Mouse (Mus musculus) embryo, embryonic 11 days (tissue): ENCODE measurements around the gene Mmachc.
A peak's percentile ranks its signal among the peaks of the same experiment; 100 is the strongest.
"Not testable (repeated sequence)": the region's sequence is repeated elsewhere in the genome, so short reads cannot be mapped to it uniquely, and the experiment has no call there.

Experiments
- DNase-seq: peaks from one replicate; pipeline ENCODE4 v3.0.0-alpha.2; 2015

Mmachc gene

DNA sequence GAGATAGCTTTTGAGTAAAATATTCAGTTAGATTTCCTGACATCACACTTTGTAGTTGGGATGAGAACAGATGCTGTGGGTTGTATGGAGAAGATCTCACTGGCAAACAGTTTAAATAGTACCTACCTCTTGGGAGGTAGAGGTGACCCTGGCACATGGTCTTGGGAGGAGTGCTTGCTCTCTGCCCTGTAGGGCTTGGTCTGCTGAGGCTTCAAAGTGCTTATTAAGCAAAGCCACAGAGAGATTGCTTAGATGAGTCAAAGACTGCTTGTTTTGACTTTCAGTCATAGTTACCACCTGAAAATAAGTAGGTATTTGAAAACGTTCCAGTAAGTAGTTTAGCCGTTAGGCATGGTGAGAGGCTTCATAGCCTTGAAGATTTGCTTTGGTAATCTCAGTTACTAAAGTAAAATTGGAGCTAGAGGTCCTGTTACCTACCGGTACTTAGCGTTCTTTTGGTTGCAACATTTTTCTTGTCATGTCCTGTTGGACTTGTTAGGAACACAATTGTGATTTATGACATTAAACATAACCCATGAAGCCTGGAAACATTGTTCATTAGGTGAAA, 18.8 kb downstream of the Mmachc start:
- DNase-seq: no peak

- no peak for DNase-seq
These were observed 21.2 kb downstream of the Mmachc start for GRCm38 (mm10) chr4:116687041-116687440.

- peak; percentile 95 for DNase-seq
These were observed 22.7 kb downstream of the Mmachc start, which contains the start of gene Prdx1 for GRCm38 (mm10) chr4:116685402-116686061. Gene Prdx1, plus strand, starts transcription at chr4:116685544.

- no peak for DNase-seq
These were observed 23.5 kb downstream of the Mmachc start for GRCm38 (mm10) chr4:116684665-116685064.

DNA sequence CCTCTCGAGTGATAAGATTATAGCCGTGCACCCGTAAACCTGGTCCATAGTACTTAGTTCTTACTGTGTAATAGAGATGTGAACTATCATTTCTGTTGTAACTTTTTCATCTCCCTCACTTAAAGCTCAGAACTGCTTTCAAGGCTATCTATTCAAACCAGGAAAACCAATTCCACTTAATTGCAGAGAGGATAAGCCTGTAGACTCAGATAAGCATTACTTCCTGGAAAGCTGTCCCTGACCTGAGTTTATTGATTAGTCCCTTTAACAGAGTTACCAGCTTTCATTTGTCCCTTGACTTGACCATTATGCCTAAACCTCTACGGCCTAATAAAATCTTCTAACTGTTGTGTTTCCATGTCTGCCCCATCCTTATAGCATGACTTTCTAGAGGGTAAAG, 24.2 kb downstream of the Mmachc start:
- no peak for DNase-seq

DNA sequence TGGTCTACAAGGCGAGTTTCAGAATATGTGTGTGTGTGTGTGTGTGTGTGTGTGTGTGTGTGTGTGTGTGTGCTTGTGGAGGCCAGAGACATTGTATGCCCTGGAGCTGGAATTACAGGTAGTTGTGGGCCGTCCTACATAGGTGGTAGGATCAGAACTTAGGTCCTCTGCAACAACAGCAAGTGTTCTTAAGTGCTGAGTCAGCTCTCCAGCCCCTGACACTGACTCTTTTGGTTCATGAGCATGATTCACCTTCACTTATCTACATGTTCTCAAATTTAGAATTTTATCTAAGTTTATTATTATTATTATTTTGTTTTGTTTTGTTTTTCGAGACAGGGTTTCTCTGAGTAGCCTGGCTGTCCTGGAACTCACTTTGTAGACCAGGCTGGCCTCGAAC, 27.7 kb downstream of the Mmachc start:
- not testable (repeated sequence) for DNase-seq

DNA sequence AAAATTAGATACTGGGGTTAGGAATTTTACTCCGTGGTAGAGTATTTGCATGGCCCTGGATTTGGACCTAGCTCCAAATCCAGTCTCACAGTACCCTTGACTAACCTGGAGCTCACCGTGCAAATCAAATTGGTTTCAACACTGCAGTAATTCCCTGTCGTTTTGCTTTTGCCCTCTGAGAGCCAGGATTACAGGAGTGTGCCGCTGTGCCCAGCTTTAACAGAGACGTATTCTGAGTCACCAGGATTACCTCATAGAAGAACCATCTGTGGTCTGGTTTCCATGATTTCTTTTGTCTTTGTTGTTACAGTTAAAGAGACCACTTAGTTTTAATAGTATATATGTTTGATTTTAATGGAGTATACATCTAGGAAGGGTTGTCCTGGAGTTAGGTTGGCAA, 29.1 kb downstream of the Mmachc start:
- DNase-seq: no peak

DNA sequence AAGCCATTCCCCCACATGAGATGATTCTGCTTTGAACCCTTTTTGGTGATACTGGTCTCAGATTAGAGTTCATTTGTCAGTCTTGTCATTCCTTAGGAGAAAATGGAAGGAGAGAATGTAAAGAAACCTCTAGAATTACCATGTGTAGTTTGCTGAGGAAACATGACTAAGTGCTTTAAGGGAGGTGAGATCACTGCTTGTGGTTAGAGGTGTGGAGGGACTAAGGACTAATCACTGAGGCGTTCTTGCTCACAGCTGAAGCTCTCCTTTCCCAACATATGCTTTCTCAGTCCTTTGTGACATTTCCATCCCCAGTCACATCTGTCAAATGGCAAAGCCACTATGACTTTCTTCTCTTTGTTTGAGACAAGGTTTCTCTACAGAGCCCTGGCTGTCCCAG, 30.4 kb downstream of the Mmachc start:
- DNase-seq: no peak

DNA sequence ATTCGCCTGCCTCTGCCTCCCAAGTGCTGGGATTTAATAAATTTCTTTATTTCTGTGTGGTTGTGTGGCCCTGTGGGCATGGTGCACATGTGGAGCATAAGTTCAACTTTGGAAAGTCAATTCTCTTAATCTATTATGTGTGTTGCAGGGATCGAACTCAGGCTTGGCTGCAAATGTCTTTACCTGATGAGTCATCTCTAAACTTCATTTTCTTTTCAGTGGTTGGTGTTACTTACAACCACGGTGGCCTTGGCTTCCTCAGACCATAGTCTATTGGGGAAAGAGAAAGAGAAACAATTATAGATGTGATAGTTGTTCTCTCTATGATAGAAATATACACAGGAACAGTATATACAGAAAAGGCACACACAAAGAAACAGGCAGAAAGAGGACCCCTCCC, 32.2 kb downstream of the Mmachc start:
- DNase-seq: no peak

DNA sequence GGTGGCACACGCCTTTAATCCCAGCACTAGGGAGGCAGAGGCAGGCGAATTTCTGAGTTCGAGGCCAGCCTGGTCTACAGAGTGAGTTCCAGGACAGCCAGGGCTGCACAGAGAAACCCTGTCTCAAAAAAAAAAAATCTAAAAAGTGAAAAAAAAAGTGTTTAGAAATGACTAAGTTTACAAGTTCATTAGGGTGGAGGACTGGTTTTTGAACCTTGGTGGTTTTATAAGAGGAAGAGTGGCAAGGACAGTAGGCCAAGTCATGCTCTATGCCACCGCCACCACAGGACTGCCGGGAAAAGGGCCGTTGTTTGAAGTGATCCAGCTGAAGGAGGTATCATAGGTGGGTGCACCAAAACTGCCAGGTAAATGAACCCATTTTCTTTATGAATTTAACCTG, 33.4 kb downstream of the Mmachc start:
- not testable (repeated sequence) for DNase-seq

- no peak for DNase-seq
These were observed 35.4 kb downstream of the Mmachc start for GRCm38 (mm10) chr4:116672785-116673184.

DNA sequence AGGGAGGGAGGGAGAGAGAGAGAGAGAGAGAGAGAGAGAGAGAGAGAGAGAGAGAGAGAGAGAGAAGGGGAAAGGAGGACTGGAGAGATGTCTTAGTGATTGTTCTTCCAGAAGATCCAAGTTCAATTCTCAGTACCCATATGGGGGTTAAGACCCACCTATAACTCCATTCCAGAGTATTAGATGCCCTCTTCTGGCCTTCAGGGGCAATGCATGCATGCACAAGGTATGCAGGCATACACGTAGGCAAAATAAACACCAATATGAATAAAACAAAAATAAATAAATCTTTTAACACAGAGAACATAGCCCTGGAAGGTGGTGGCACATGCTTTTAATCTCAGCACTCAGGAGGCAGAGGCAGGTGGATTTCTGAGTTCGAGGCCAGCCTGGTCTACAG, 38.9 kb downstream of the Mmachc start:
- peak; percentile 17 for DNase-seq

GRCm38 (mm10) chr4:116668145-116668544, 40.1 kb downstream of the Mmachc start:
- DNase-seq: no peak

GRCm38 (mm10) chr4:116666625-116667024, 41.6 kb downstream of the Mmachc start:
- DNase-seq: no peak

DNA sequence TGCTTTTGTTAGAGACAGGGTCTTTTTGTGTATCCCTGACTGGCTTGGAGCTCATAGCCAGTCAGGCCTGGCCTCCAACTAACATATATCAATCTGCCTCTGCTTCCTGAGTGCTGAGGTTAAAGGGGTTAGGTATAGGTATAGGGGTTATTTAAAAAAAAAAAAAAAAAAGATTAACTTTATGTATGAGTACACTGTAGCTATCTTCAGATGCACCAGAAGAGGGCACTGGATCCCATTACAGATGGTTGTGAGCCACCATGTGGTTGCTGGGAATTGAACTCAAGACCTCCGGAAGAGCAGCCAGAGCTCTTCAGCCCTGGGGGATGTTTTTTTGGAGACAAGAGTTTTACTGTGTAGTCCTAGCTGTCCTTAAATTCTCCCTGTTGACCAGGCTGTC, 46.2 kb downstream of the Mmachc start:
- DNase-seq: no peak

GRCm38 (mm10) chr4:116660829-116661228, 47.4 kb downstream of the Mmachc start:
- no peak for DNase-seq

DNA sequence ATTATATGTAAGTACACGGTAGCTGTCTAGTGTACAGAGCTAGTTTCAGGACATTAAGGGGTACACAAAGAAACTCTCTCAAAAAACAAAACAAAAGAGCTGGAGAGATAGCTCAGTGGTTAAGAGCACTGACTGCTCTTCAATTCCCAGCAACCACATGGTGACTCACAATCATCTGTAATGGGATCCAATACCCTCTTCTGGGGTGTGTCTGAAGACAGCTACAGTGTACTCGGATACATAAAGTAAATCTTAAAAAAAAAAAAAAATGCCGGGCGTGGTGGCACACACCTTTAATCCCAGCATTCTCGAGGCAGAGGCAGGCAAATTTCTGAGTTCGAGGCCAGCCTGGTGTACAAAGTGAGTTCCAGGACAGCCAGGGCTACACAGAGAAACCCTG, 48.3 kb downstream of the Mmachc start:
- not testable (repeated sequence) for DNase-seq

DNA sequence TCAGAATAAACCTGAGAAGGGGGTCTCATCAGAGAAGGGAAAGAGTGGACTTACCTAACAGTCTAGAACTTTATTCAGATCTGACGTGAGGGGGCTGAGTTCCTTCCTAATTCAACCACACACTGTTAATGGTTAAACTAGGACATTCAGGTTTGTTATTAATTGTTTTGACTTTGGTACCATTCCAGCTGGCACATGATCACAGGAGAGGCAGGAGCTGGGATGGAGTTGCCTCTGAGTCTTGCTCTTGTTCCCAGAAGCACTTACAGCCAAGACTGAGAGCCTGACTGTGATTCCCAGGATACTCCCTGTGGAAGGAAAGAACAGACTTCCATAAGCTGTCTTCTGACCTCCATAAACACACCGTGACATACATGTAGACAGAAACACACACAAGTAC, 48.7 kb downstream of the Mmachc start:
- DNase-seq: no peak

GRCm38 (mm10) chr4:116657971-116658370, 50.2 kb downstream of the Mmachc start:
- DNase-seq: no peak

DNA sequence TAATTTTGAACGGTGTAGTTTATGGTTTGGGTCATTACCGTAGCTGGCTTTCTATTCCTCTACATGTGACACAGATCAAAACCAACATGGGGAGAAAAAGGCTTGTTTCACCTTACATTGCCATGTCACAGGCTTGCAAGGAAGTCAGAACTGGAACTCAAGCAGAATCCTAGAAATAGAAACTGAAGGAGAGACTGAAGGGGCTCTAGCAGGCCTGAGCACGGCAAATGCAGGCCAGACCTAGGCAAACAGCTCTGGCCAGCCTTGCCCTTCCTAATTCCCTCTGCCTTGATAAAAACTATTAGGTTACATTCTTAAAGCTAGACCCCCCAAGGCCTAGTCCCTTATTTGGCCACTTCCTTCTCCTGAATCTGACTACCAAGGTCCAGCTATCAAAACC, 52.5 kb downstream of the Mmachc start:
- DNase-seq: no peak

DNA sequence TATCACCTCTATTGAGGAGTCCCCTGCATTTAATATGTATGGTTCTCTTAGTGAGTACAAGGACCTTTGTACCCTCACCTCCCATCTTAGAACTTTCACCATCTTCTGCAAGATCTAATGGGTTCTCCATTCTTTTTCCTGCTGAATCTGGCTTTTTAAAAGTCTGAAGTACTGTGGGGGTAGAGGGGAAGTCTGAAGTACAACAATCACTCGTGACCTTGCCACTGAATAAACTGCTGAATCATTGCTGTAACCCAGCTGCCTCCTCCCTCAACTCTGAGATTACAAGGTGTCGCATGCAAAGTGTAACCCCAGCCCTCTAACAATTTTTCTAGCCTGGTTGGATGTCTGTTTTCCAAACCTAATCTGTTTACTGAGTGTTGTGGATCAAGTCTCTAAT, 53.1 kb downstream of the Mmachc start:
- no peak for DNase-seq

GRCm38 (mm10) chr4:116653228-116653627, 55.0 kb downstream of the Mmachc start:
- no peak for DNase-seq
